Mouse (Mus musculus) megakaryocyte, embryonic 14.5 days (primary cell): Measurements from ENCODE around the gene Cntrob. TPM values are rescaled to one million over a fixed set of nuclear protein-coding genes. Genes with fewer than 3 reads are reported as not detected.

ENCODE experiments used
- H3K27me3 ChIP-seq: replicated peaks from 2 replicates; pipeline ENCODE3; 2012; ENCODE audit warnings: inconsistent platforms
- H3K36me3 ChIP-seq: replicated peaks from 2 replicates; pipeline ENCODE3; 2012; ENCODE audit warnings: low read length, inconsistent platforms, mixed read lengths
- H3K4me1 ChIP-seq: 2 replicates; pipeline ENCODE4 v1.6.1; 2012; ENCODE audit warnings: inconsistent platforms
- H3K4me3 ChIP-seq: replicated peaks from 2 replicates; pipeline ENCODE3; 2012; ENCODE audit warnings: moderate library complexity, mild to moderate bottlenecking, inconsistent platforms
- H3K9me3 ChIP-seq: 2 replicates; pipeline ENCODE4 v1.6.1; 2012; ENCODE audit warnings: inconsistent platforms
- FLI1 ChIP-seq: IDR thresholded peaks from 2 replicates; pipeline ENCODE4 v1.6.1; 2012; ENCODE audit warnings: low read length, inconsistent platforms, mixed read lengths
- GATA1 ChIP-seq: IDR thresholded peaks from 3 replicates; pipeline ENCODE4 v1.6.1; 2012; ENCODE audit warnings: mixed read lengths, low read length, inconsistent platforms, borderline replicate concordance
- polyA plus RNA-seq: library from polyadenylated mRNA; stranded (reverse); fragments of >175 nt; gene quantifications from 2 replicates; pipeline ENCODE4 v1.2.3, GENCODE M21; 2012; ENCODE audit warnings: low replicate concordance; ENCODE audit not compliant: insufficient read depth

Cntrob gene
- 1.7 and 9.3 TPM in 2 replicates for polyA plus RNA-seq

GRCm38 (mm10) chr11:69323667-69324111 is at the start of gene Cntrob, which contains the start of gene Trappc1:
Cntrob (minus strand) TSS chr11:69323775.
Trappc1 (plus strand) TSS chr11:69323980.
- no peaks in the 10 kb centered on the region for H3K9me3 ChIP-seq
- H3K4me1 ChIP-seq: peaks cover 67% of the 10 kb centered on the region
- TF ChIP-seq GATA1 (no peak), FLI1 (0 out of 2 replicates have a peak, but pooled peaks have one; percentile 62)
- H3K36me3 ChIP-seq: peaks cover 18% of the 10 kb centered on the region
- peaks cover 23% of the 10 kb centered on the region for H3K27me3 ChIP-seq
- peak within 1 kb of the TSS; percentile 94 for H3K4me3 ChIP-seq

- peaks cover 52% of the 10 kb centered on the region for H3K4me1 ChIP-seq
- H3K4me3 ChIP-seq: no peak overlapping the region
- peaks cover 55% of the 10 kb centered on the region for H3K27me3 ChIP-seq
- H3K36me3 ChIP-seq: no peaks in the 10 kb centered on the region
- TF ChIP-seq FLI1: no peak
- TF ChIP-seq GATA1: no peak
- H3K9me3 ChIP-seq: no peaks in the 10 kb centered on the region
Measured at GRCm38 (mm10) chr11:69372780-69373170, 49.2 kb upstream of the Cntrob start.

GRCm38 (mm10) chr11:69372056-69372779 is 48.6 kb upstream of the Cntrob start:
- Histone ChIP-seq H3K36me3 (no peaks in the 10 kb centered on the region), H3K9me3 (no peaks in the 10 kb centered on the region), H3K4me1 (peaks cover 54% of the 10 kb centered on the region), H3K27me3 (peaks cover 60% of the 10 kb centered on the region), H3K4me3 (no peak overlapping the region)
- TF ChIP-seq GATA1 (no peak), FLI1 (no peak)

- Histone ChIP-seq H3K27me3 (peaks cover 65% of the 10 kb centered on the region), H3K9me3 (no peaks in the 10 kb centered on the region), H3K4me1 (peaks cover 57% of the 10 kb centered on the region), H3K4me3 (peak overlapping the region; percentile 1), H3K36me3 (no peaks in the 10 kb centered on the region)
- TF ChIP-seq GATA1 (no peak), FLI1 (no peak)
Measured at GRCm38 (mm10) chr11:69371601-69372000, 48.0 kb upstream of the Cntrob start.

GRCm38 (mm10) chr11:69370817-69371215 is 47.2 kb upstream of the Cntrob start:
- Histone ChIP-seq H3K4me3 (no peak overlapping the region), H3K4me1 (peaks cover 57% of the 10 kb centered on the region), H3K27me3 (peaks cover 72% of the 10 kb centered on the region), H3K9me3 (no peaks in the 10 kb centered on the region), H3K36me3 (no peaks in the 10 kb centered on the region)
- TF ChIP-seq FLI1: no peak
- no peak for TF ChIP-seq GATA1

GRCm38 (mm10) chr11:69369990-69370816 is 46.6 kb upstream of the Cntrob start:
- Histone ChIP-seq H3K4me1 (peaks cover 60% of the 10 kb centered on the region), H3K4me3 (no peak overlapping the region), H3K9me3 (no peaks in the 10 kb centered on the region), H3K36me3 (no peaks in the 10 kb centered on the region), H3K27me3 (peaks cover 78% of the 10 kb centered on the region)
- TF ChIP-seq FLI1 (no peak), GATA1 (no peak)

GRCm38 (mm10) chr11:69369215-69369989 is 45.8 kb upstream of the Cntrob start, which contains the start of gene Chd3:
Chd3 (minus strand) TSS chr11:69369406.
- Histone ChIP-seq H3K4me3 (peak within 1 kb of the TSS; percentile 93), H3K36me3 (no peaks in the 10 kb centered on the region), H3K9me3 (no peaks in the 10 kb centered on the region), H3K4me1 (peaks cover 65% of the 10 kb centered on the region), H3K27me3 (peaks cover 86% of the 10 kb centered on the region)
- TF ChIP-seq GATA1: no peak
- no peak for TF ChIP-seq FLI1

GRCm38 (mm10) chr11:69368356-69369214 is 45.0 kb upstream of the Cntrob start:
- TF ChIP-seq GATA1 (no peak), FLI1 (no peak)
- H3K4me3 ChIP-seq: peak overlapping the region; percentile 93
- no peaks in the 10 kb centered on the region for H3K36me3 ChIP-seq
- peaks cover 85% of the 10 kb centered on the region for H3K27me3 ChIP-seq
- no peaks in the 10 kb centered on the region for H3K9me3 ChIP-seq
- peaks cover 64% of the 10 kb centered on the region for H3K4me1 ChIP-seq
